Mouse (Mus musculus): ENCODE data around the gene Tmprss15. TPM values are rescaled to one million over a fixed set of nuclear protein-coding genes. Genes with fewer than 3 reads are reported as not detected.

Tmprss15 gene
- polyA plus RNA-seq, 1 experiment = not detected

GRCm38 (mm10) chr16:79058775-79059558 lies 31.9 kb downstream of the Tmprss15 start:
- 58% methylated on average over 12 of the region's 12 CpGs for WGBS

GRCm38 (mm10) chr16:79032593-79032992 lies 58.3 kb downstream of the Tmprss15 start:
- Histone ChIP-seq H3K4me3 (replicated peaks; ENCODE audit: control insufficient read depth, low read depth, low read length) (no peak overlapping the region), H3K4me1 (ENCODE audit: control insufficient read depth, insufficient read depth, low read length) (no peaks in the 10 kb centered on the region), H3K27ac (ENCODE audit: control insufficient read depth, insufficient read depth, low read depth, low read length, poor library complexity) (no peak overlapping the region)
- 75% methylated on average over 2 of the region's 2 CpGs for WGBS
- TF ChIP-seq CTCF (IDR thresholded peaks at IDR 0.05; ENCODE audit: control insufficient read depth, insufficient read depth, low read length) (no peak), POLR2A (IDR thresholded peaks at IDR 0.05; ENCODE audit: borderline replicate concordance, control insufficient read depth, low read depth, low read length) (no peak)

More at GRCm38 (mm10) chr16:79058775-79059558, 31.9 kb downstream of the Tmprss15 start:
- TF ChIP-seq CTCF (IDR thresholded peaks at IDR 0.05; ENCODE audit: control insufficient read depth, insufficient read depth, low read length) (no peak), POLR2A (IDR thresholded peaks at IDR 0.05; ENCODE audit: borderline replicate concordance, control insufficient read depth, low read depth, low read length) (no peak)
- H3K4me3 ChIP-seq (replicated peaks; ENCODE audit: control insufficient read depth, low read depth, low read length) = no peak overlapping the region
- no peaks in the 10 kb centered on the region for H3K4me1 ChIP-seq (ENCODE audit: control insufficient read depth, insufficient read depth, low read length)
- H3K27ac ChIP-seq (ENCODE audit: control insufficient read depth, insufficient read depth, low read depth, low read length, poor library complexity) = no peak overlapping the region

- no peak for TF ChIP-seq CTCF (IDR thresholded peaks at IDR 0.05; ENCODE audit: control insufficient read depth, insufficient read depth, low read length)
- TF ChIP-seq POLR2A (IDR thresholded peaks at IDR 0.05; ENCODE audit: borderline replicate concordance, control insufficient read depth, low read depth, low read length) = no peak
- 64% methylated on average over 2 of the region's 2 CpGs for WGBS
- no peak overlapping the region for H3K4me3 ChIP-seq (replicated peaks; ENCODE audit: control insufficient read depth, low read depth, low read length)
- no peak overlapping the region for H3K27ac ChIP-seq (ENCODE audit: control insufficient read depth, insufficient read depth, low read depth, low read length, poor library complexity)
- H3K4me1 ChIP-seq (ENCODE audit: control insufficient read depth, insufficient read depth, low read length) = no peaks in the 10 kb centered on the region
Observed at GRCm38 (mm10) chr16:79002812-79003211, 88.1 kb downstream of the Tmprss15 start.

DNA sequence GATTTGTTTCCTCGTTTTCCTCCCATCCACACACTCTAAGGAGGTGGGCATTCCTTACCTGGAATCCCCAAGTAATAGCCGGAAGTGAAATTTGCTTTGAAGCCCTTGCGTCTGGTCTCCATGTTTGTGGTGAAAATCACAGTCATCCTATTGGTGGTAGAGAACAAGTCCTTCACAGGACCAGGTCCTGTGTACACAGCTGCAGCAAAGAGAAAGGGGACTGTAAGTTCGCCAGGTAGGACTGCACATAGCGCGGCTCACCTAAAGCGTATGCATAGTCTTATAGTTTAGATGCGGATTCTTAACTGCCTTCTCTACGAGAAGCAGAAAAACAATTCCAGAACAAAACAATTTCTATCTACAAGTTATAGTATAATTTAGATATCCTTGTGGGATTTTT lies 89.2 kb downstream of the Tmprss15 start:
- WGBS = 77% methylated on average over 9 of the region's 9 CpGs
- H3K4me1 ChIP-seq (ENCODE audit: control insufficient read depth, insufficient read depth, low read length) = no peaks in the 10 kb centered on the region
- TF ChIP-seq CTCF (IDR thresholded peaks at IDR 0.05; ENCODE audit: control insufficient read depth, insufficient read depth, low read length) (no peak), POLR2A (IDR thresholded peaks at IDR 0.05; ENCODE audit: borderline replicate concordance, control insufficient read depth, low read depth, low read length) (no peak)

GRCm38 (mm10) chr16:78976384-78976783 lies 114.5 kb downstream of the Tmprss15 start:
- 74% methylated on average over 8 of the region's 8 CpGs for whole genome bisulfite sequencing
- no peak overlapping the region for H3K27ac ChIP-seq (ENCODE audit: control insufficient read depth, insufficient read depth, low read depth, low read length, poor library complexity)
- no peak for TF ChIP-seq POLR2A (IDR thresholded peaks at IDR 0.05; ENCODE audit: borderline replicate concordance, control insufficient read depth, low read depth, low read length)
- TF ChIP-seq CTCF (IDR thresholded peaks at IDR 0.05; ENCODE audit: control insufficient read depth, insufficient read depth, low read length) = no peak
- H3K4me1 ChIP-seq (ENCODE audit: control insufficient read depth, insufficient read depth, low read length) = no peaks in the 10 kb centered on the region
- H3K4me3 ChIP-seq (replicated peaks; ENCODE audit: control insufficient read depth, low read depth, low read length) = no peak overlapping the region

More for the DNA sequence above, 89.2 kb downstream of the Tmprss15 start:
- H3K4me3 ChIP-seq (replicated peaks; ENCODE audit: control insufficient read depth, low read depth, low read length) = no peak overlapping the region
- H3K27ac ChIP-seq (ENCODE audit: control insufficient read depth, insufficient read depth, low read depth, low read length, poor library complexity) = no peak overlapping the region

- no peaks in the 10 kb centered on the region for H3K4me1 ChIP-seq (ENCODE audit: control insufficient read depth, insufficient read depth, low read length)
- no peak overlapping the region for H3K27ac ChIP-seq (ENCODE audit: control insufficient read depth, insufficient read depth, low read depth, low read length, poor library complexity)
- 81% methylated on average over 13 of the region's 13 CpGs for WGBS
- TF ChIP-seq CTCF (IDR thresholded peaks at IDR 0.05; ENCODE audit: control insufficient read depth, insufficient read depth, low read length) (no peak), POLR2A (IDR thresholded peaks at IDR 0.05; ENCODE audit: borderline replicate concordance, control insufficient read depth, low read depth, low read length) (no peak)
- H3K4me3 ChIP-seq (replicated peaks; ENCODE audit: control insufficient read depth, low read depth, low read length) = no peak overlapping the region
Observed at GRCm38 (mm10) chr16:78974099-78974498, 116.8 kb downstream of the Tmprss15 start.

GRCm38 (mm10) chr16:78969091-78969731 lies 121.7 kb downstream of the Tmprss15 start:
- H3K27ac ChIP-seq (ENCODE audit: control insufficient read depth, insufficient read depth, low read depth, low read length, poor library complexity) = no peak overlapping the region
- WGBS = 33% methylated on average over 13 of the region's 13 CpGs
- H3K4me1 ChIP-seq (ENCODE audit: control insufficient read depth, insufficient read depth, low read length) = no peaks in the 10 kb centered on the region
- H3K4me3 ChIP-seq (replicated peaks; ENCODE audit: control insufficient read depth, low read depth, low read length) = no peak overlapping the region
- no peak for TF ChIP-seq CTCF (IDR thresholded peaks at IDR 0.05; ENCODE audit: control insufficient read depth, insufficient read depth, low read length)
- TF ChIP-seq POLR2A (IDR thresholded peaks at IDR 0.05; ENCODE audit: borderline replicate concordance, control insufficient read depth, low read depth, low read length) = no peak

GRCm38 (mm10) chr16:78957434-78957833 lies 133.5 kb downstream of the Tmprss15 start:
- 64% methylated on average over 2 of the region's 2 CpGs for WGBS
- no peak overlapping the region for H3K4me3 ChIP-seq (replicated peaks; ENCODE audit: control insufficient read depth, low read depth, low read length)
- H3K27ac ChIP-seq (ENCODE audit: control insufficient read depth, insufficient read depth, low read depth, low read length, poor library complexity) = no peak overlapping the region
- TF ChIP-seq CTCF (IDR thresholded peaks at IDR 0.05; ENCODE audit: control insufficient read depth, insufficient read depth, low read length) = no peak
- no peak for TF ChIP-seq POLR2A (IDR thresholded peaks at IDR 0.05; ENCODE audit: borderline replicate concordance, control insufficient read depth, low read depth, low read length)
- H3K4me1 ChIP-seq (ENCODE audit: control insufficient read depth, insufficient read depth, low read length) = no peaks in the 10 kb centered on the region
